ENCODE assay signal across 28 mouse cellular contexts in genomic region chr7:75591961-75592360, GRCm38 (mm10).
"Had no signal": no experiment of that assay in that cellular context is flagged by ENCODE, and none has a peak within 500 bp of the region (broad histone marks: within the 10 kb centered on the region; RNA-seq: fewer than 3 reads in every experiment).

No protein-coding gene starts in this region.

- H3K9me3 ChIP-seq: embryonic facial prominence, embryonic 10.5 days; embryonic facial prominence, embryonic 12.5 days; embryonic facial prominence, embryonic 13.5 days; embryonic facial prominence, embryonic 15.5 days; forebrain, embryonic 10.5 days; forebrain, embryonic 12.5 days; forebrain, embryonic 13.5 days; forebrain, embryonic 15.5 days had no signal

- H3K27me3 ChIP-seq: embryonic facial prominence, embryonic 12.5 days; embryonic facial prominence, embryonic 13.5 days; embryonic facial prominence, embryonic 15.5 days; forebrain, embryonic 12.5 days; forebrain, embryonic 13.5 days; forebrain, embryonic 15.5 days had no signal

- H3K4me1 ChIP-seq: embryonic facial prominence, embryonic 15.5 days; forebrain, embryonic 10.5 days; forebrain, embryonic 12.5 days; forebrain, embryonic 13.5 days; forebrain, embryonic 15.5 days had no signal

- H3K27ac ChIP-seq: embryonic facial prominence, embryonic 10.5 days; embryonic facial prominence, embryonic 12.5 days; embryonic facial prominence, embryonic 13.5 days; embryonic facial prominence, embryonic 15.5 days; forebrain, embryonic 10.5 days; forebrain, embryonic 12.5 days; forebrain, embryonic 13.5 days; forebrain, embryonic 15.5 days; gastrocnemius, adult 2 months had no signal

- H3K9ac ChIP-seq: embryonic facial prominence, embryonic 12.5 days; embryonic facial prominence, embryonic 13.5 days; embryonic facial prominence, embryonic 15.5 days; forebrain, embryonic 12.5 days; forebrain, embryonic 13.5 days; forebrain, embryonic 15.5 days; forebrain, postnatal 0 days had no signal

- H3K4me2 ChIP-seq: embryonic facial prominence, embryonic 12.5 days; embryonic facial prominence, embryonic 13.5 days; embryonic facial prominence, embryonic 15.5 days; forebrain, embryonic 12.5 days; forebrain, embryonic 13.5 days; forebrain, embryonic 15.5 days had no signal

- H3K4me3 ChIP-seq: embryonic facial prominence, embryonic 10.5 days; embryonic facial prominence, embryonic 12.5 days; embryonic facial prominence, embryonic 13.5 days; embryonic facial prominence, embryonic 15.5 days; erythroblast, embryonic 14.5 days; forebrain, embryonic 10.5 days; forebrain, embryonic 12.5 days; forebrain, embryonic 13.5 days; forebrain, embryonic 15.5 days; gastrocnemius, adult 2 months had no signal

- H3K36me3 ChIP-seq: embryonic facial prominence, embryonic 15.5 days; forebrain, embryonic 12.5 days; forebrain, embryonic 15.5 days had no signal

- ATAC-seq: forebrain, embryonic 13.5 days; forebrain, embryonic 14.5 days; forebrain, embryonic 15.5 days; forebrain, embryonic 16.5 days; forebrain, postnatal 0 days had no signal

- DNase-seq: cerebellum, adult 2 months; cerebellum, adult 8-10 months; cerebellum, adult 9-10 months; cerebellum, adult 9-11 months; cerebellum, postnatal 10 days; cerebellum, postnatal 14 days; cerebellum, postnatal 25 days; cerebellum, postnatal 36 days; embryo, embryonic 11 days; forebrain, postnatal 0 days; gastrocnemius, adult 2 months; gastrocnemius, postnatal 10 days; gastrocnemius, postnatal 14 days; gastrocnemius, postnatal 25 days; gastrocnemius, postnatal 36 days; heart, adult 11 months; heart, adult 18-20 months had no signal
